Mouse (Mus musculus) fat pad, adult 2 months (tissue): ENCODE data around the gene P2rx6.

Source experiments
- DNase-seq: peaks from one replicate; pipeline ENCODE4 v3.0.0-alpha.2; 2011; ENCODE audit warnings: low read depth, low spot score; ENCODE audit errors: extremely low read depth

Gene P2rx6

DNA sequence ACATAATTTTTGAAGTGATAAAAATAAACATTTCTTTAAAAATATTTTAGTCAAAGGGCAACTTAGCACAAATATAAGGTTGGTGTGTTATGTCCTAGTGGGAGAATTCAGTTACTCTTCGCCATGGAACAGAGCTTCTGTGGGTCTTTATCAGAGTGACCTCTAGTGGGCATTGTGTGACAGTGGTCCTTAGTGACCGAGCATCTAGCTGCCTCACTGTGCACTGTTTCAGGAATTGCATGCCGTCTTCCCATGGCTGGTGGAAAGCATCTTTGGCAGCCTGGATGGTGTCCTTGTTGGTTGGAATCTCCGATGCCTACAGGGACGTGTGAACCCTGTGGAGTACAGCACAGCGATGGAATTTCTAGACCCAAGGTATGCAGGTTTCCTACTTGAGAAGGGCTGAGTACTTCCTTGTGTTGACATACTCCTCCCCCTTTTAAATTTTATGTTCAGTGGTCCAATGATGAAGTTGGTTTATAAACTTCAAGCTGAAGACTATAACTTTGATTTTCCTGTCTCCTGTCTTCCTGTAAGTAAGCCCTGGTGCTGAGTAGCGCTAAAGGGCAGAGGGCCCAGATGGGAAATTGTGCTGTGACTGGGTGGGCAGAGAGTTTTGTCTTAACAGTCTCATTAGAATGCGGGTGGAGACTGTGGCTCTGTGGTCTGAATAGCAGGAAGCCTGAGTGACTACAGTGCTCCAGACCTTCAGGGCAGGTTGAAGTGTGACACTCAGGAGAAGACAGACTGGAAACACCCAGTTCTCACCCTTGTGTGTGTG lies 64.0 kb downstream of the P2rx6 start:
- DNase-seq, result no peak

DNA sequence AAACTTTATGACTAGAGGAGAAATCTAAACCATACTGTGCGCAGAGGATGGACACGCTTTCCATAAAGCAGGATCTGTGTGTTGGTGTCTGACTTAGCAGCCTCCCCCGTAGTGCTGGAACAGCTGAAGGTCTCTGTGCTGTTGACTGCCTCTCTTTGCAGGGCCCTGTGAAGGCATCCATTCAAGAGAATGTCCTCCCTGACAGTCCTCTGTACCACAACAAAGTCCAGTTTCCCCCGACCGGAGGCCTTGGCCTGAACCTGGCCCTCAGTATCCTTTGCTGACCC lies 64.5 kb downstream of the P2rx6 start:
- DNase-seq, result no peak
